ENCODE assay signal across 6 mouse cellular contexts in genomic region chr1:43879896-43880295, GRCm38 (mm10).
"Had no signal": no experiment of that assay in that cellular context is flagged by ENCODE, and none has a peak within 500 bp of the region (broad histone marks: within the 10 kb centered on the region; RNA-seq: fewer than 3 reads in every experiment).

No protein-coding gene starts in this region.

- DNase-seq: lung, adult 18-20 months; lung, embryonic 14.5 days; lung, postnatal 10 days; lung, postnatal 36 days; midbrain, embryonic 14.5 days; right cerebral cortex, postnatal 14 days had no signal
